Mouse (Mus musculus): Measurements from ENCODE around the gene Fbxw9.
A peak's percentile ranks its signal among the peaks of the same experiment; 100 is the strongest.
"Not testable (repeated sequence)": the region's sequence is repeated elsewhere in the genome, so short reads cannot be mapped to it uniquely, and the experiment has no call there.

Fbxw9 gene

DNA sequence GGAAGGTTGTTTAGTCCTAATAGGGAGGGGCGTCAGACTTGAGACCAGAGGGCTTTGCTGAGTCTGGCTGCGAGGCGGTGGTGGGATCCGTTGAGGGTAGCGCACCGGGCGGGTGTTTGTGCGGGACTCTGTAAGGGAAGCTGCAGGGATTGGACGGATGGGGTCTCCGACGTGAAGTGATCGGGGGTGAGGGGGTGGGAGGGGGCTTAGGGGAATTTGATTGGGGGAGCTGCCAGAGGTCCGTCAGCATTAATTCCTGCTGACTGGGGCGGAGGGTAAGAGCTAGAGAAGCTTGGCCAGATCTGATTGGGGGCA is 22.5 kb upstream of the Fbxw9 start:
- no peak for DNase-seq (ENCODE audit: low read depth, low spot score)

DNA sequence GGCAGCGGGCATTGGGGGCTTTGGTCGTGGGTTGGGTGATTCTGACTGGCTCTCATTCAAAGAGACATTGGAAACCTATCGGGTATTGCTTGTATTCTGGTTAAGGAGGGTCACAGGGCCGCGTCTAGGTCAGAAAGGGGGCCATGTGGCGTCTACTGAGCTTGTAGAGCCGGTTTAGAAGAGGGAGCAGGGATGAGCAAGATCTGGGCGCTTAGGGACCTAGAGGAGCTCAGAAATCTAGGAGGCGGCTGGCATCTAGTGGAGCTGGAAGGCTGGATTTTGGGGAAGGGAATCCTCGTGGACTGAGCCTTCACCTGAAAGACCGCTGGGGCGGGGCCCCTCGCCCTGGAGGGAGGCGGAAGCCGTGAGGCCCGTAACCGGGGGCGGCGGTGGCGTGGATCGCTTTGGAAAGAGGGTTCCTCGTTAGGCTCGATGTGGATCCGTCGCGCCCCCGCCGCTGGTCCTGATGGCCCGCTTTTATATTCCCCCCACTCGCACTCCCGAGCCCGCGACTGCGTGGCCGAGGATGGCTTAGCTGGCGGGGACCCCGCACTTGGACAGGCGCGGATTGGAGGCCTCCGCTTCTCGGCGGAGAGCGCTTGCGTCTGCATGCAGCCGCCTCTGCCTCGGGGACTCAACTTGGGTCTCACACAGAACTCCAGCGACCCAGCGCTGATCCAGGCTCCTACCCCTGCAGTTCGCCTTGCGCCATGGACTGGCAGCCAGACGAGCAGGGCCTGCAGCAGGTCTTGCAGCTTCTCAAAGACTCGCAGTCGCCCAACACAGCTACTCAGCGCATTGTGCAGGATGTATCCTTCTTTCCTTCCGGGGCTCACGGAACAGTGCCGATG is 21.9 kb upstream of the Fbxw9 start:
- DNase-seq (ENCODE audit: low read depth, low spot score) = no peak

DNA sequence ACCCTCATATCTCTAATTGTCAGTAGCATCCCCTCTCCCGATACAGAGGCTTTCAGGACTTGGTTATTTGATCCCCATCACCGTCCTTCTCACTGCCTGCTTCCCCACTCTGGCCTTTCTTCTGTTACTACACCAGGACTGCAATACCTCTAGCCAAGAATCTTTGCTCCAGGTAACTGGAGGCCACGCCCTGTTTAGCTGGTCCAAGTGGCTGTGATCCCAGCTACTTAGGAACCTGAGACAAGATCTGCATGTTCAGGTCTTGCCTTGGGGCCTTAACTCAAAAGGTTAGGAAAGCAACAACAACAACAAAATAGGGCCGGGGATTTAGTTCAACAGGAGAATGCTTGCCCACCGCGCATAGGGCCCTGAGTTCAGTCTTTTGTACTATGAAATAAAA is 16.2 kb upstream of the Fbxw9 start:
- no peak for DNase-seq (ENCODE audit: low read depth, low spot score)

DNA sequence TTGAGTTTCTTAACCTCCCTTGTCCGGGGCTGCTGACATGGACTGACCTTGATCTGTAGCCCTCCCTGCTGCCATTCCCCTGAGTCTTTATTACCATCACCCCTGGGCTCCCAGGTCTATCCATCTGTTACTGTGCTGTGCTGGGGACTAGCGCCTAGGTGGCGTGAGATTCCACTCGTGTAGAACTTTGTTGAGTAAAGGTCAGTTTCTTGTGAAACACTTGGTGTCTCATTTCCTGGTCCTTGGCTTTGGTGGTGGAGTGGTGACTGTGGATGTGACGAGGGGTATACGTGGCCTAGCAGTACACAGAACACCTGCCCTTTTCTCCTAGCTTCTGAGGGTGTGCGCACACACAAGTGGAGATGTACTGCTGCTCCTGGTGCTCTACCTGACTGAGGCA is 2.5 kb upstream of the Fbxw9 start:
- DNase-seq (ENCODE audit: low read depth, low spot score) = no peak

DNA sequence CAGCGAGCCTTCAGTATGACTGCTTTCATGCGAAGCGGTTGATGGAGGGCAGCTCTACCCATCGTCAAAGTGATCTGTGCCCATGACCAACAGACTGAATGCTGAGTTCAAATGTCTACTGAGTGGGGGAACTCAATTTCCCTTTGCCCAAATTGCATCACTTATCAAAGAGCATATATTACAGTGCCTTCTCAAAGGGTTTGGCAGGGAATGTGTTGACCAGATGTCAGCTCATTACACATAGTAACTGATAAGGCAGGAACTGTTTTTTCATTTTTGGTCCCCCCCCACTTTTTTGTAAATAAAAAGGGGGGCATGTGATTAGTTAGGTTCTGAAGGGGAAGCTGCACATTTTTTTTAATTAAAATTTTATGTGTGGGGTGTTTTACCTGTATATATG is 2.7 kb downstream of the Fbxw9 start:
- no peak for DNase-seq (ENCODE audit: low read depth, low spot score)

DNA sequence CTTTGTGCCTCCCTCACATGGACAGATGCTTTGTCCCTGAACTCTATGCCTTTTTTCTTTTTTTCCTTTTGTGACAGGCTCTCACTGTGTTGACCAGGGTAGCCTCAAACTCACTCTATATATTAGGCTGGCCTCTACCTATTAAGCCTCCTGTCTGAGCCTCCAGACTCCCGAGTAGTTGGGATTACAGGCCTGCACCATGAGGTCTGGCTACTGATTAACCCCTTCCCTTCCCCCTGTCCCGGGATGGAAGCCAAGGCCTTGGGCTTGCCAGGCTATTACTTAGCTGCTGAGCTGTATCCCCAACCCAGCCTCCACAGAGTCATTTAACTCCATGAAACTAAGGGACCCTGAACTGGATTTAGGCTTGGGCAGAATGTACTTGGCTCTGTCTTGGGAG is 5.4 kb downstream of the Fbxw9 start:
- no peak for DNase-seq (ENCODE audit: low read depth, low spot score)

DNA sequence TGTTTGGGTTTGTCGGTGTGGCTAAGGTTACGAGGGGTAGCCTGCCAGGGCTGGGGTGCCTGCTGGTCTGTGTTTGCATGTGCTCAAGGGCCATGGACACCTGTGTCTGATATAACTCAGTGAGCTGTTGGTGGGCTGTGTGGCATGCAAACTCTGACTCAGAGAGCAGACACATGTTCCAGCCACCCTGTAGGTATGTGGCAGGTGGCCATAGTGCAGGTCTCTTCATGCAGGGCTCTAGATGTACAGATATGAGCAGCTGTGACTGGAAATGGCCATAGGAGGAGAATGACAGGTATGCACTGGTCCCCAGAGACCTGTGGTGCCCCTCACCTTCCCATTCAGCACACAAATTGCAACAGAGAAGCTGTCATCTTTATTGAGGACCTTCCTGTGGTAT is 7.3 kb downstream of the Fbxw9 start:
- DNase-seq (ENCODE audit: low read depth, low spot score) = no peak

DNA sequence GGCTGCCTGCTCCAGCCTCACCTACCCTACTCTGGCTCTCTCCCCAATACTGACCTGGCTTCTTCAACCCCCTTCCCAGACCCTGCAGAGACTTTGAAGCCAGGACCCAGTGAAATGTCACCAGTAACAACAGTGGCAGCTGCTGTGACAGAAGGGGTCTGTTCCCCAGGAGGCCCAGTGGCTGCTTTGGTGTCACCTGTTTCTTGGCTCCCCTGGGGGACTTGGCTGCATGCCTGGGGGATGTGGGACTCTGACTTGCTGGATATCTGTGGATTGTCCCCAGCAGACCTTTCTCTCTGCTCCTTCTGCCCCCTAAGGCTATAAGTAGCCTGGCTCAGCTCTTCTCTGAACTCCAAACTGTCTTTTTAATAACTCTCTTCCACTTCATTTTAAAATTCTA is 8.1 kb downstream of the Fbxw9 start, which contains the start of gene Gm5741:
Gm5741 (minus strand) TSS at position 1 of the 400 bp plus-strand sequence.
- DNase-seq (ENCODE audit: low read depth, low spot score) = no peak

DNA sequence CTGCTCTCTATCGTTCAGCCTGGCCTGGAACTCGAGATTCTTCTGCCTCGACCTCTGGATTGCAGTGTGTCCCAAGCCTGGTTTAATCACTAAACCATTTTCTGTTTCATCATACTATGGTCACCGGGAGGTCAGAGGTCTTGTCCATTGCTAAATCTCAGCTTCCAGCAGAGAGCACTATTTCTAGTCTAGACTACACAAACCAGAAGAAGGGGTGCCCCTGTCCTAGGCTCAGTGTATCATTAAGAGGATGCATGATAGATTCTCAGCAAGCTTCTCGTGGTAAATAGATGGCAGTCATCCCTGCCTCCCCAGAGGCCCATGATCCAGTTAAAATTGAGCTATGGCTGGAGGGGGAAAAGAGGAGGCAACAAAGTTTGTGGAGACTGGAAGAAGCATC is 11.2 kb downstream of the Fbxw9 start:
- no peak for DNase-seq (ENCODE audit: low read depth, low spot score)

DNA sequence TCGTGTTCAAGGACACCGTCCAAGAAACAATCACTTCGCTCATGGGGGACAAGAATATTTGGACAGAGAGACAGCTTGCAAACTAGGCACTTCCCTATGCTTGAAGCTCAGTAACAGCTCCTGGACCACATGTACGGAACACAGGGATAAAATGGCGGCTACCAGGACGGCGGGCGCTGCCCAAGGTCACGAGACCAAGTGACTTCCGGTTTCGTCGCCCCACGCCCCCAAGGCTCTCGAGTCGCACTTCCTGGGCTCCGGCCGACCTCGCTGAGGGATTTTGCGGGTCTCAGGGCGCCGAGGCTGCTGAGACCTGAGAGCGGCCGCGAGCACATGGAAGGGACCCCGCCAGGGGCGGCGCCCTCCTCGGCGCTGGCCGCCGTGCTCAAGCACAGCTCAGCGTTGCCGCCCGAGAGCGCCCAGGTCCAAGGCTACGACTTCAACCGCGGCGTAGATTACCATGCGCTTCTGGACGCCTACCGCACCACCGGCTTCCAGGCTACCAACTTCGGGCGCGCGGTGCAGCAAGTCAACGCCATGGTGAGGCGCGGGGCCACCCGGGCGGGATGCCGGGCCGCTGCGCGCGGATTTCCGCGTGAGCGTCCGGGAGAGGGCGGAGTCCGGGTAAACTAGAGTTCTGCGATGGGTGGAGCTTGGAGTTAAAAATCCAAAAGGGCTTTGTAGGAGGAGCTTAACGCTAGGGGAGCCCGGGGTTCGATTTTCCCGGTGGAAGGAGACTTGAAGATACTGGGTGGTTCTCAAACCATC is 11.8 kb downstream of the Fbxw9 start, which contains the start of gene Dhps:
Dhps (plus strand) TSS at position 244 of the 768 bp plus-strand sequence.
- DNase-seq (ENCODE audit: low read depth, low spot score) = peak; percentile 88

DNA sequence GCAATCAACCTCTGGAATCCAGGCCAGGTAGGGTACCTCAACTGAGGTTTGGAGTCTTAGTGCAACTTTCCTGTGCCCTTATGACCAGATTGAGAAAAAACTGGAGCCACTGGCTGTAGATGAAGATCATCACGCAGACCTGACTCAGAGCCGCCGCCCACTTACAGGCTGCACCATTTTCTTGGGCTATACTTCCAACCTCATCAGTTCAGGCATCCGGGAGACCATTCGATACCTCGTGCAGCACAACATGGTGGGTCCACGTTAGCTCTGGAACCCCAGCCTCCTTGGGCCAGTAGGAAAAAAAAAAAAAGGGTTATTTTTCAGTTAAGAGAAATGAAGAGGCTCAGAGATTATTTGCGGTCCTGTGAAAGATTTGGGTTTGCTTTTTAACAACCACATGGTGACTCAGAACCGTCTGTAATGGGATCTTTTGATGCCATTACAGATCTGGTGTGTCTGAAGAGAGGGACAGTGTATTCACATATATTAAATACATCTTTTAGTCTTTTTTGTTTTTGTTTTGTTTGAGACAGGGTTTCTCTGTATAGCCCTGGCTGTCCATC is 12.6 kb downstream of the Fbxw9 start:
- DNase-seq (ENCODE audit: low read depth, low spot score) = no peak

DNA sequence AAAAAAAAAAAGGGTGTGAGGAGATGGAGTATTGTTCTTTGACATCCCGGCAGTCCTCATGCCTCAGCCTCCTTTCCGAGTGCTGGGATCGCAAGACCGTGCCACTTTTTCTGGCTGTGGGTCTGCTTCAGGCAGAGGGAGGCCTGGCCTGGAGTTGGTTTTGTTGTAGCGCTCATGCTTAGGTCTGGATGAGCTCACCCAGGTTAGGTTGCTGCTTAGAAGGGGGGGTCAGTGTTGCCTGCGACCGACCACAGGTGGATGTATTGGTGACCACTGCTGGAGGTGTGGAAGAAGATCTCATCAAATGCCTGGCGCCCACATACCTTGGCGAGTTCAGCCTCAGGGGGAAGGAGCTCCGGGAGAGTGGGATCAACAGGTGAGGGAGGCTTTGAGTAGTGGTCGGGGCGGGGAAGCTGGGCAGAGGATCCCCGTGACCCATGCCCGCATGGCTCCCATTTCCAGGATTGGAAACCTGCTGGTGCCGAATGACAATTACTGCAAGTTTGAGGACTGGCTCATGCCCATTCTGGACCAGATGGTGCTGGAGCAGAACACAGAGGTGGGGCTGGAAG is 13.3 kb downstream of the Fbxw9 start:
- no peak for DNase-seq (ENCODE audit: low read depth, low spot score)

DNA sequence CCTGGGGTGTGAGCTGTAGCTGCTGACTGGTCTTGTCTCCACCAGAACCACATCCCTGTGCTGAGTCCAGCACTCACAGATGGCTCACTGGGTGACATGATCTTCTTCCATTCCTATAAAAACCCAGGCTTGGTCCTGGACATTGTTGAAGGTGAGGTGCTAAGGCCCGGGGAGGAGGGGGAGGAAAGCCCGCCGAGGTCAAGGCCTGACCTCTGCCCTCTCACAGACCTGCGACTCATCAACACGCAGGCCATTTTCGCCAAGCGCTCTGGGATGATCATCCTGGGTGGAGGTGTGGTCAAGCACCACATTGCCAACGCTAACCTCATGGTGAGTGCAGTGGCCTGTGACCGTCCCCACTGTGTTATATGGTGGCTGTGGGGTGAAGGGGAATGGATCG is 14.3 kb downstream of the Fbxw9 start:
- no peak for DNase-seq (ENCODE audit: low read depth, low spot score)

DNA sequence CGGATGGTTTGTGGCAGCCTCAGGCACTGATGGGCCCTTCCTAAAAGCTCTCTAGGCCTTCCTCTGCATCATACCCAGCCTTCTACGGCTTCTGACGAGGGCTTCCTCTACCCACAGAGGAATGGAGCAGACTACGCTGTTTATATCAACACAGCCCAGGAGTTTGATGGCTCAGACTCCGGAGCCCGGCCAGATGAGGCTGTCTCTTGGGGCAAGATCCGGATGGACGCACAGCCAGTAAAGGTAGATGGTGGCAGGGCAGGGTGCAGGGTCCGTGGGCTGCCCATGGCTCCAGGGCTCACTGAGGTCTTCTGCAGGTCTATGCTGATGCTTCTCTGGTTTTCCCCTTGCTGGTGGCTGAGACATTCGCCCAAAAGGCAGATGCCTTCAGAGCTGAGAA is 14.8 kb downstream of the Fbxw9 start:
- no peak for DNase-seq (ENCODE audit: low read depth, low spot score)

DNA sequence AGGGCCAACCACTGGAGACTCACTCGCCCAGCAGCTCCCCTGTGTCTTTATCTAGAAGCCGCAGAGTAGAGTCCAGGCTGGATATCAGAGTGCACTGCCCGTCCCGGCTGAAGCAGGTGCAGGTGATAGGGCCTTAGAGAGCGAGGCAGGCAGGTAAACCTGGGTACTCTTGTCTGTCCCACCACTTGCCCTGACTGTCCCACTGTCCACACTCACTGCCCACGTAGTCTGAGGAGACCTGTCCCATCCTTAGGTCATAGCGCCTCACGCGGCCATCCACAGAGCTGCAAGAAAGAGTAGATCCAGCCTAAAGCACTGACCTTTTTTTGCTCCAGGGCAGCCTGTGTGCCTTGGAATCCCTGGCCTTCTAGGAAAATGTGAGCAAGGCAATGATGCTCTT is 16.1 kb downstream of the Fbxw9 start:
- no peak for DNase-seq (ENCODE audit: low read depth, low spot score)

DNA sequence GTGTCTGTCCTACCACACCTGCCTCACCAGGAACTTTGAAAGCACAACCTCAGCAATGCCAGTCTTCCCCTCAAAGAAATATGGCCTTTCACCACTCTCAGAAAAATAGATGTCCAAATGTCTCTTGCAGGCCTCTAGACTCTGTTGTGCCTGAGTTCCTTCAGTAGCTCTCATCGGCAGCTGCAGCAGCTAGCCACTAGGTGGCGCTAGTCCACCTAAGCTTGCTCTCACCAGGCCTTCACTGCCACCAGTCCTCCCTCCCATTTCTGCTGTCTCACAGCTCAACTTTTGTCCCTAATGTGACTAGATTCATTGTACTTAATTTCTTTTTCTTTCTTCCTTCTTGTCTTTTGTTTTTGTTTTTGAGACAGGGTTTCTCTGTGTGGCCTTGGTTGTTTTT is 17.1 kb downstream of the Fbxw9 start:
- peak; percentile 77 for DNase-seq (ENCODE audit: low read depth, low spot score)

DNA sequence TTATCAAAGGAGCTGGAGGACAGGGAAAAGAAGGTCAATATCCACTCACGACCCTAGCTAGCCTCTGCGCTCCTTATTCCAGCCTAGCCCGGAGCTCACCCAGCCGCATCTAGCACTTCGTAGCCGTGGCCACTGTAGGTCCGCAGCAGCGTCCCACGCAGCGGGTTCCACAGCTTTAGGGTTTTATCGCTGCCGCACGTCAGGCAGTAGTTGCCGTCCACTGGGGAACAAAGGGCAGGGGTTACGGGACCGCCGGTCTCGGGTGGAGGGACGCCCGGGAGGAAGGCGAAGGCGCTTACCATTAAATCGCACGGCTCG is 20.3 kb downstream of the Fbxw9 start:
- DNase-seq (ENCODE audit: low read depth, low spot score) = no peak

DNA sequence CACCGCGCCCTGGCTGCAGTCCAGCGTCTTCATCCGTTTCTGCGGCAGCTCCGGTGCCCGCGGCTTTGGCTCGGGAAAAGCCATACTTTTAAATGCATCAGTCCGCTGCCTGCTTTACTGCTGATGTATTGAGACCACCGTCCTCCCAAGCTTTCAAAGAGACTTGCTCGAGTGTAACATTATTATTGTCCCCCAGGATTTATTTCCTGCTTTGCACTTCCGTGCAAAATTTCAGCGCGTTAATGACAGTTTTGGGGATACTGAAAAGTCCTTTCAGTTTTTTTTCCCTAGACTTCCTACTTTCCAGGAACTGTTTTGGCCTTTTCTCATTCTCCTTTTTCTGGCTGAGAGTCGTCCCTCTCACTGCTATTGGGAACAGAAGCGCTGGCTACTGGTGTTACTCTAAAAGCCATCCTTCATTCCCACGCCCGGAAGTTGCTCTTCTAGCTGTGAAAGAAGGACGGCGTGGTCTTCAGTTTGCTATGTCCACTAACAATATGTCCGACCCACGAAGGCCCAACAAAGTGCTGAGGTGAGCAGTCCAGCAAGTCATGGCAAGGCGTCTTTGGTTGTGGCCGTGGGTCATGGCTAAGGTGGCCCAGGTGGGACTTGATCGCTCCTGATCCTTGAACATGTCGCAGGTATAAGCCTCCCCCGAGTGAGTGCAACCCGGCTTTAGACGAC is 20.8 kb downstream of the Fbxw9 start, which contains the start of gene Wdr83os:
Wdr83os (plus strand) TSS at position 209 of the 684 bp plus-strand sequence.
- DNase-seq (ENCODE audit: low read depth, low spot score) = peak; percentile 82

DNA sequence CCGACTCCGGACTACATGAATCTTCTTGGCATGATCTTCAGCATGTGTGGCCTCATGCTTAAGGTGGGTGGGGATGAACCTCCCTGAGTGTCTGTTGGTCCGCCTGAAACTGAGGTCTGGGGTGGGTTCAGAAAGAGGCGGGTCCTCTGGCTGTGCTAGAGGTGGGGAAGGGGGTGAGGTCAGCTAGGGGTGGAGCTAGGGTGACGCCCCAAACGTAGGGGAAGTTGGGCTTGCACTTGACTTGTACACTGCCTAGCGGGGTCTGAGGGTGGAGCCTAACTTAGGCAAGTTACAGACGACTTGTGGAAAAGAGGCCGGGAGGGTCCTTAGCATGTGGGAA is 21.3 kb downstream of the Fbxw9 start, which contains the start of gene Wdr83:
Wdr83 (minus strand) TSS at position 91 of the 340 bp plus-strand sequence.
- no peak for DNase-seq (ENCODE audit: low read depth, low spot score)

DNA sequence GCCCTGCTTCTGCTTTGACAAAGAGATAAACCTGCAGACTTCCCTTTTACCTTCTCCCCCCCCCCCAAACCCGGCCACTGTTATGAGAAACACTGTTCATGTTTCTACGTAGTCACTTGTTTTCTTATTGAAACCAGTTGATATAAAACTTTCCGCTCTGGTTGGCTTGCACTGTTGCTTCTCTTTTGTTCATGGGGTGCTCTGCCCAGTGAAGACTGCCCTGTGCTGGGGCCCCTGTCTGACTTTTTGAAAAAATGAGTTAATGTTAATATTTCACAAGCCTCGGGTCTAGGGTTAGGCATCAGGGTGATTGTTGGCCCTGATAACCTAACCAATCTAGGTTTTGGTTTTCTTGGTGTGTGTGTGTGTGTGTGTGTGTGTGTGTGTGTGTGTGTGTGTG is 22.3 kb downstream of the Fbxw9 start:
- not testable (repeated sequence) for DNase-seq (ENCODE audit: low read depth, low spot score)

DNA sequence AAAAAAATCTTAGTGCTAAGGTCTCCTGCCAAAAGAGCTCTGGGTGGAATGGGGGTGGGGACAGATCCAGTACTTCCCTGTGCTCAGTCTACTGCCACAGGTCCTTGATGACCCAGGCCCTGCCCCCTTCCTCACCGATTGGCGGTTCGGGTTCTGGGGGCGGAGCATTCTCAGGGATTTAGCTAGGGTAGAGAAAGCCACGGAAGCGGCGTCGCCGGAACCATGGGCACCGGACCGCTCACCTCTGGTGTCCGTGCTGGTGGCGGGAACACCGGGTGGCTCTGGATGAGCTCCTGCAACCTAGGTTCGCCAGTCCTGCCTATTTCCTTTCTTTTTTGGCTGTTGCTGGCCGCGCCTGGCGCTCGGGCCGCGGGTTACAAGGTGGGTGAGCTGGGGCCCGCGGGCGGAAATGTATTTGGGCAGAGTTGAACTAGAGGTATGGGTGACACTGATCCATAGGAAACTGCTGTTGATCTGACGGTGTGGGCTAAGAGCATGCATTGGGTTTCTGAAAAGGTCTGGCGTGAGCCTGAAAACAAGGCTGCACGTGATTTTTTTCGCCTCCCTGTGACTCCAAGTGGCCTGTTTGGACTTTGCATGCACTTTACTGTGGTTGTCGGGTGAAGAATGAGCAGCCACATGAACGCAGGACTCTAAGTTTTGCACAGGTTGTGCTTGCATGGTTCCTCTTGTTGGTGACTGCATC is 23.4 kb downstream of the Fbxw9 start, which contains the start of gene Man2b1:
Man2b1 (plus strand) TSS at position 163 of the 706 bp plus-strand sequence.
- peak; percentile 85 for DNase-seq (ENCODE audit: low read depth, low spot score)
